Mouse (Mus musculus) erythroblast, embryonic 14.5 days (primary cell): Measurements from ENCODE around the gene Cemip2.

Source experiments
- GATA1 ChIP-seq: IDR thresholded peaks from 2 replicates; pipeline ENCODE4 v1.6.1; 2012; ENCODE audit warnings: low read length, inconsistent platforms, mixed read lengths
- TAL1 ChIP-seq: IDR thresholded peaks from 3 replicates; pipeline ENCODE4 v1.6.1; 2012; ENCODE audit warnings: low read length, inconsistent platforms, mixed read lengths

DNA sequence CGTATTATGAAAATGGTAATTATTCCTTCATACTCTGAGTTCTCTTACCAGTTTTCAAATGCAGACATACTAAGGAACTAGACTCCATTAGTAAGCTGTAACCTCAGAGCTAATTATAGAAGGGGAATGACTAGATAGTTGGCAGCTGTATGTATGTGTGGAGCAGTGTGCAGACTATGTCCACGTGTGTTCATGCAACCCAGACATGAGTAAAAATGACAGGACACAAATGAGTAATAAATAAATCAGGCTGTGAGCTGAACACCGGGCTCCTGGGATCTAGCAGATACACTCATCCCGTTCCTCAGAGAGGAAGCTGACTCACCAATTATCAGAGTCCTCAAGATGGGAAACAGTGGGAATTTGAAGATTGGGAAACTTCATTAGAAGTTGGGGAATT is 42.0 kb downstream of the Cemip2 start:
- no peak for TF ChIP-seq TAL1
- TF ChIP-seq GATA1 = no peak
